Mouse (Mus musculus): ENCODE data around the gene Zfp622. TPM values are rescaled to one million over a fixed set of nuclear protein-coding genes. Genes with fewer than 3 reads are reported as not detected.
"Not testable (repeated sequence)": the region's sequence is repeated elsewhere in the genome, so short reads cannot be mapped to it uniquely, and the experiment has no call there.

Gene Zfp622
- total RNA-seq, 2 experiments from 2014 or later: 22.0 to 24.0 TPM

GRCm38 (mm10) chr15:25960231-25960630 lies 23.9 kb upstream of the Zfp622 start:
- intact Hi-C loops (cut with DNase I): loop anchor here (2.0 to 10.0 kb wide), 2 partner anchors 155 to 235 kb away; no protein-coding TSS in a partner anchor
- DNase-seq: no peak

- DNase-seq: no peak
- intact Hi-C loops (cut with DNase I): loop anchor here (10.0 kb wide), 1 partner anchor 241 kb away; no protein-coding TSS in a partner anchor
Observed at GRCm38 (mm10) chr15:25966220-25966774, 17.9 kb upstream of the Zfp622 start.

- intact Hi-C loops (cut with DNase I): no loop called here
- DNase-seq: no peak
Observed at GRCm38 (mm10) chr15:25971596-25971995, 12.6 kb upstream of the Zfp622 start.

- intact Hi-C loops (cut with DNase I): no loop called here
Observed at GRCm38 (mm10) chr15:25972758-25973157, 11.4 kb upstream of the Zfp622 start.

GRCm38 (mm10) chr15:25974352-25974751 lies 9.8 kb upstream of the Zfp622 start:
- intact Hi-C loops (cut with DNase I): no loop called here
- DNase-seq: no peak

More at GRCm38 (mm10) chr15:25972758-25973157, 11.4 kb upstream of the Zfp622 start:
- no peak for DNase-seq

GRCm38 (mm10) chr15:25975810-25976209 lies 8.4 kb upstream of the Zfp622 start:
- DNase-seq: no peak
- intact Hi-C loops (cut with DNase I): no loop called here

GRCm38 (mm10) chr15:25983614-25984013 lies 552 bp upstream of the Zfp622 start:
- DNase-seq: not testable (repeated sequence)
- intact Hi-C loops (cut with DNase I): loop anchor here (5.0 to 10.0 kb wide), 2 partner anchors 176 to 911 kb away; partner anchors contain the start of gene Fbxl7

- peak in 1 of 2 experiments; percentile 13 for DNase-seq
- intact Hi-C loops (cut with DNase I): loop anchor here (5.0 to 10.0 kb wide), 2 partner anchors 178 to 910 kb away; partner anchors contain the start of gene Fbxl7
Observed at GRCm38 (mm10) chr15:25984734-25985492, 747 bp downstream of the Zfp622 start.

- intact Hi-C loops (cut with DNase I): loop anchor here (5.0 to 10.0 kb wide), 2 partner anchors 622 to 1194 kb away; no protein-coding TSS in a partner anchor
- peak; percentile 43 to 49 for DNase-seq
Observed at GRCm38 (mm10) chr15:25992992-25993727, 9.0 kb downstream of the Zfp622 start.

- intact Hi-C loops (cut with DNase I): loop anchor here (2.0 to 10.0 kb wide), 2 partner anchors 331 to 619 kb away; no protein-coding TSS in a partner anchor
Observed at GRCm38 (mm10) chr15:25995521-25995920, 11.4 kb downstream of the Zfp622 start.

GRCm38 (mm10) chr15:25999545-25999944 lies 15.4 kb downstream of the Zfp622 start:
- intact Hi-C loops (cut with DNase I): loop anchor here (10.0 kb wide), 1 partner anchor 615 kb away; no protein-coding TSS in a partner anchor
- DNase-seq: not testable (repeated sequence)

More at GRCm38 (mm10) chr15:25995521-25995920, 11.4 kb downstream of the Zfp622 start:
- no peak for DNase-seq

GRCm38 (mm10) chr15:26008621-26009020 lies 24.5 kb downstream of the Zfp622 start:
- no peak for DNase-seq
- intact Hi-C loops (cut with DNase I): no loop called here

- no peak for DNase-seq
- intact Hi-C loops (cut with DNase I): no loop called here
Observed at GRCm38 (mm10) chr15:26012891-26013290, 28.7 kb downstream of the Zfp622 start.

- peak in 1 of 2 experiments; percentile 8 for DNase-seq
- intact Hi-C loops (cut with DNase I): no loop called here
Observed at GRCm38 (mm10) chr15:26015979-26016665, 32.0 kb downstream of the Zfp622 start.

- intact Hi-C loops (cut with DNase I): no loop called here
- no peak for DNase-seq
Observed at GRCm38 (mm10) chr15:26021721-26022120, 37.6 kb downstream of the Zfp622 start.

GRCm38 (mm10) chr15:26022636-26023035 lies 38.5 kb downstream of the Zfp622 start:
- DNase-seq: no peak
- intact Hi-C loops (cut with DNase I): no loop called here

- DNase-seq: no peak
- intact Hi-C loops (cut with DNase I): no loop called here
Observed at GRCm38 (mm10) chr15:26031692-26032091, 47.5 kb downstream of the Zfp622 start.

- intact Hi-C loops (cut with DNase I): no loop called here
Observed at GRCm38 (mm10) chr15:26040567-26040966, 56.4 kb downstream of the Zfp622 start.

GRCm38 (mm10) chr15:26041196-26041947 lies 57.2 kb downstream of the Zfp622 start:
- no peak for DNase-seq
- intact Hi-C loops (cut with DNase I): no loop called here

More at GRCm38 (mm10) chr15:26040567-26040966, 56.4 kb downstream of the Zfp622 start:
- no peak for DNase-seq

All from heart, postnatal 36 days (tissue).